Mouse (Mus musculus): Measurements from ENCODE around the gene Slc17a1. TPM values are rescaled to one million over a fixed set of nuclear protein-coding genes. Genes with fewer than 3 reads are reported as not detected.

Slc17a1 gene
- polyA plus RNA-seq (2015; fragmentation: Nextera tagmentation; extraction: Ambion mirVana) = 79.1 and 84.5 TPM in 2 replicates

DNA sequence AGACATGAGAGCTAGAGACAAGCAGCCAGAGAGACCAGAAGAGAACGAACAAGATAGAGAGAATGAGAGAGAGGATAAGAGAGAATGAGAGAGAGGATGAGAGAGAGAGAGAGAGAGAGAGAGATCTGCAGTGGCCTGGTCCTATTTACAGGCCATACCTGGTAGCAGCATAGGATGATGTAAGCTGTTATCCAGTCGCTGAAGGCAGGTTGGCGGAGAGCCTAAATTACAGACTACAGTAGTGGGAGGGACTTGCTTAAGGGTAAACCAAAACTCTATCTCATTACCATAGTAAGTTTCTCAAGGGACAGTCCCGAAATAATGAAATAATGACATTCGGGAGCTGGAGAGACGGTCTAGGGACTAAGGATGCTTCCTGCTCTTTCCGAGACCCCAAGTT lies at the start of gene Slc17a1:
Slc17a1 (plus strand) TSS at position 346 of the 400 bp plus-strand sequence.
- no peak within 1 kb of the TSS for H3K9ac ChIP-seq (ENCODE audit: low read depth, low read length)
- H3K36me3 ChIP-seq (ENCODE audit: insufficient read depth, low read length) = no peaks in the 10 kb centered on the region
- no peak within 1 kb of the TSS for H3K4me2 ChIP-seq (ENCODE audit: low read length)
- H3K27me3 ChIP-seq (ENCODE audit: insufficient read depth, low read length) = no peaks in the 10 kb centered on the region
- no peak for ATAC-seq (replicated peaks; ENCODE audit: low FRiP score, low read depth)
- H3K4me3 ChIP-seq (replicated peaks; ENCODE audit: low read depth, low read length) = no peak within 1 kb of the TSS
- H3K4me1 ChIP-seq (replicated peaks; ENCODE audit: insufficient read depth, low read length) = peaks cover 7% of the 10 kb centered on the region; the same call in 1 of the 2 replicates
- no peak for DNase-seq (ENCODE audit: low spot score)
- H3K27ac ChIP-seq = no peak within 1 kb of the TSS
- no peak for TF ChIP-seq CTCF (IDR thresholded peaks at IDR 0.05; ENCODE audit: low read depth)
- no peaks in the 10 kb centered on the region for H3K9me3 ChIP-seq (replicated peaks; ENCODE audit: low read length)
- 87% methylated on average over 7 of the region's 7 CpGs for WGBS

DNA sequence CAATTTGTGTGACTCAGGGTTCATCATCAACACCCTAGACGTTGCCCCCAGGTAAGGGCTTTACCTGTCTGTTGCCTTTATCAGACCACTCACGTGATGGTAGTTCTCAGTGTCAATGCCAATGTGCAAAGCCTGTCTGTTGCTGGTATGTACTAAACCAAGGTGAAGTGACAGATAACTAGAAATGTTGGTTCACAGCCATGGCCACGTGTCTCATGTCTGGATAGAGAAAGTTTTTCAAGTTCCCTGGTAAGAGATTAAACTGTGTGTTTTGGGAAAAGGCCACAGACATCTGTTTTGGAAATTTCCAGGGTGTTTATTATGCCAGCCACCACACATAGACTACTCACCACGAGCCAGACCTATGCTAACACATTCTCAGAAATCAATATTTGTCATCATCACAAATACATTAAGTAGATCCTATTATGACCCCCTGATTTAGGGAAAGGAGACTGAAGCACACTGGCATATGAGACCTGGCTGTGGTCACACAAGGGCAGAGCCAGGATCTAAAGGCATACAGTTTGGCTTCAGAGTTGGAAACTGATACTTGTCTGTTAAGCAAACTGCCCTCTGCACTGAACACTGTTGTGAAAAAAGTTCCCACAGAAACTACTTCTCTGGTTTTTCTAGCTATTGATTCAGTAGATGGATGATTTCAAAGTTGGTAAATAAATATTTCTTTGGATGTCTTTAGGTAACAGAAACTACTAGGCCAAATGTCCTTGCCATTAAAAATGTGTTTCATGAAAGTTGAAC lies 47.2 kb upstream of the Slc17a1 start:
- 0 out of 2 replicates have a peak, but pooled peaks cover 2% of the 10 kb centered on the region for H3K4me1 ChIP-seq (replicated peaks; ENCODE audit: insufficient read depth, low read length)
- no peak overlapping the region for H3K9ac ChIP-seq (ENCODE audit: low read depth, low read length)
- ATAC-seq (replicated peaks; ENCODE audit: low FRiP score, low read depth) (no peak), DNase-seq (ENCODE audit: low spot score) (no peak)
- TF ChIP-seq CTCF (IDR thresholded peaks at IDR 0.05; ENCODE audit: low read depth) = no peak
- no peaks in the 10 kb centered on the region for H3K36me3 ChIP-seq (ENCODE audit: insufficient read depth, low read length)
- no peak overlapping the region for H3K4me2 ChIP-seq (ENCODE audit: low read length)
- H3K4me3 ChIP-seq (replicated peaks; ENCODE audit: low read depth, low read length) = no peak overlapping the region
- H3K27me3 ChIP-seq (ENCODE audit: insufficient read depth, low read length) = no peaks in the 10 kb centered on the region
- no peaks in the 10 kb centered on the region for H3K9me3 ChIP-seq (replicated peaks; ENCODE audit: low read length)
- WGBS = 75% methylated on average over 4 of the region's 4 CpGs
- no peak overlapping the region for H3K27ac ChIP-seq

DNA sequence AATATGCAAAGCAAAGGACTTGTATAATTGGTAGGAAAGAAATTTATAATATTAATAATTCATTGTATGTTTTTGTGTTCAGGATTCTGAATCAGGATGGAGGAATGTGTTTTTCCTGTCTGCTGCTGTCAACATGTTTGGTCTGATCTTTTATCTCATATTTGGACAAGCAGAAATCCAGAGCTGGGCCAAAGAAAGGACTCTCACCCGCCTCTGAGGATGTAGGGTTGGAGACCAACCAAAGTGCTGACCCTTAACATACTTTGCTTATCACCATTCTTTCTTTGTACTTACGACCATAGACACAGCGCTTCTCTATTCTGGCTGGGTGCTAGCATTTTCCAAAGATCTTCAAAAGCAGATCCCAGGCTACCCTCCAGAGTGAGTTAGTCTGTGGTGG lies 45.3 kb upstream of the Slc17a1 start:
- 66% methylated on average over 3 of the region's 3 CpGs for WGBS
- DNase-seq (ENCODE audit: low spot score) = no peak
- Histone ChIP-seq H3K4me1 (replicated peaks; ENCODE audit: insufficient read depth, low read length) (0 out of 2 replicates have a peak, but pooled peaks cover 2% of the 10 kb centered on the region), H3K4me2 (ENCODE audit: low read length) (no peak overlapping the region), H3K27ac (no peak overlapping the region), H3K9me3 (replicated peaks; ENCODE audit: low read length) (no peaks in the 10 kb centered on the region), H3K9ac (ENCODE audit: low read depth, low read length) (no peak overlapping the region), H3K36me3 (ENCODE audit: insufficient read depth, low read length) (no peaks in the 10 kb centered on the region), H3K27me3 (ENCODE audit: insufficient read depth, low read length) (no peaks in the 10 kb centered on the region), H3K4me3 (replicated peaks; ENCODE audit: low read depth, low read length) (no peak overlapping the region)
- TF ChIP-seq CTCF (IDR thresholded peaks at IDR 0.05; ENCODE audit: low read depth) = no peak
- ATAC-seq (replicated peaks; ENCODE audit: low FRiP score, low read depth) = no peak

DNA sequence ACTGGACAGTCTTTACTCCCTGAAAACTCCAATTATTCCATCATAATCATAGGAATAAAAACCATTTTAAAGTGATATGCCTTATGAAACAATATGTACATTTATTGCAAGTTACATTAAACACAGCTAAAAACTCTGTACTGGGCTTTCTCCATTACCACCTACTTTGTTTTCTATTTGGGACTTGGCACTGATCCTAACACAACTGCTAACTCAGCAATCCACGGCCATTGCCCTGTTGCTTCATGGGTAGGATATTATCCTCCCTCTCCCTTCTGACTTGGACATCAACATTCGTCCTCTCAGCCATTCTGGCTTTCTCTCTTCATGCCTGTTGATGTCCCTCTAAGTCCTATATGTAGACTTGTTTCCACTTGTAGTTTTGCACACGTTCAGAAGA lies 40.9 kb upstream of the Slc17a1 start:
- no peaks in the 10 kb centered on the region for H3K4me1 ChIP-seq (replicated peaks; ENCODE audit: insufficient read depth, low read length)
- no peaks in the 10 kb centered on the region for H3K27me3 ChIP-seq (ENCODE audit: insufficient read depth, low read length)
- ATAC-seq (replicated peaks; ENCODE audit: low FRiP score, low read depth) (no peak), DNase-seq (ENCODE audit: low spot score) (no peak)
- no peak overlapping the region for H3K4me3 ChIP-seq (replicated peaks; ENCODE audit: low read depth, low read length)
- 52% methylated on average over 3 of the region's 3 CpGs for WGBS
- no peak for TF ChIP-seq CTCF (IDR thresholded peaks at IDR 0.05; ENCODE audit: low read depth)
- no peaks in the 10 kb centered on the region for H3K9me3 ChIP-seq (replicated peaks; ENCODE audit: low read length)
- no peak overlapping the region for H3K4me2 ChIP-seq (ENCODE audit: low read length)
- H3K9ac ChIP-seq (ENCODE audit: low read depth, low read length) = no peak overlapping the region
- no peaks in the 10 kb centered on the region for H3K36me3 ChIP-seq (ENCODE audit: insufficient read depth, low read length)
- H3K27ac ChIP-seq = no peak overlapping the region

DNA sequence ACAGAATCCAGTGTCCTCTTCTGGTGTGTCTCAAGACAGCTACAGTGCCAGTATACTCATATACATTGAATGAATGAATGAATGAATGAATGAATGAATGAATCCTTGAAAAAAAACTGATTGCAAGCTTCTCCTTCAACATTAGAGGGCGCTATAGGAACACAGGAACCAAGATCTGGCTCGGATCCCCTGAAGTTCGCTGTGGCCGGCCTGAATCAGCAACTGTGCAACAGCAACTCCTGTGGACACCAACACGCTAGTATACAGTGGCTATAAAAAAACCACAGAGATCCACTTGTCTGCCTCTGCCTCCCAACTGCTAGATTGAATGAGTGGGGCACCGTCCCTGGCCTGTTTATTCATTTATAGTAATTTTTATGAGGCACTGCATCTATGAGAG lies 34.5 kb upstream of the Slc17a1 start:
- H3K27me3 ChIP-seq (ENCODE audit: insufficient read depth, low read length) = no peaks in the 10 kb centered on the region
- peak; percentile 88 for TF ChIP-seq CTCF (IDR thresholded peaks at IDR 0.05; ENCODE audit: low read depth)
- no peaks in the 10 kb centered on the region for H3K36me3 ChIP-seq (ENCODE audit: insufficient read depth, low read length)
- no peaks in the 10 kb centered on the region for H3K9me3 ChIP-seq (replicated peaks; ENCODE audit: low read length)
- DNase-seq (ENCODE audit: low spot score) (peak; percentile 84), ATAC-seq (replicated peaks; ENCODE audit: low FRiP score, low read depth) (0 out of 2 replicates have a peak, but pooled peaks have one; percentile 63)
- 5% methylated on average over 6 of the region's 6 CpGs for WGBS
- no peak overlapping the region for H3K9ac ChIP-seq (ENCODE audit: low read depth, low read length)
- H3K4me2 ChIP-seq (ENCODE audit: low read length) = peak overlapping the region; percentile 21; the same call in 1 of the 2 replicates
- H3K27ac ChIP-seq = no peak overlapping the region
- 0 out of 2 replicates have a peak, but pooled peaks cover 4% of the 10 kb centered on the region for H3K4me1 ChIP-seq (replicated peaks; ENCODE audit: insufficient read depth, low read length)
- no peak overlapping the region for H3K4me3 ChIP-seq (replicated peaks; ENCODE audit: low read depth, low read length)

DNA sequence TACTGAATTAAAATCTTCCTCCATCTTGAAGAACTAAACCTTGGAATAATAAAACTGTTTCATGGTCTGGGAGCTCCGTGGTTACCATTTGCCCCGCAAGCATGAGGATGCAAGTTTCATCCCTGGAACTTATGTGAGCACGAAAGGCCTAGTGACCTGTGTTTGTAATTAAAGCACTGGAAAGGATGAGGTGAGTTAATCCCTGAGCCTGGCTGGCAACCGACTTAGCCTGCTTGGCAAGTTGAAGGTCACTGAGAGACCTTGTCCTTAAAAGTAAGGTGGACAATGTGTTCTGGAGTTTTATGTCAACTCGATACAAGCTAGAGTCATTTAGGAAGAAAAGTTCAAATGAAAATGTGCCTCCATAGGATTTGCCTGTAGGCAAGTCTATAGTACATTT lies 32.7 kb upstream of the Slc17a1 start:
- DNase-seq (ENCODE audit: low spot score) (no peak), ATAC-seq (replicated peaks; ENCODE audit: low FRiP score, low read depth) (no peak)

More for the DNA sequence above, 32.7 kb upstream of the Slc17a1 start:
- WGBS = 76% methylated on average over 5 of the region's 5 CpGs
- Histone ChIP-seq H3K27ac (no peak overlapping the region), H3K4me3 (replicated peaks; ENCODE audit: low read depth, low read length) (no peak overlapping the region), H3K9me3 (replicated peaks; ENCODE audit: low read length) (no peaks in the 10 kb centered on the region), H3K4me2 (ENCODE audit: low read length) (no peak overlapping the region), H3K27me3 (ENCODE audit: insufficient read depth, low read length) (no peaks in the 10 kb centered on the region), H3K9ac (ENCODE audit: low read depth, low read length) (no peak overlapping the region), H3K36me3 (ENCODE audit: insufficient read depth, low read length) (no peaks in the 10 kb centered on the region), H3K4me1 (replicated peaks; ENCODE audit: insufficient read depth, low read length) (0 out of 2 replicates have a peak, but pooled peaks cover 4% of the 10 kb centered on the region)
- TF ChIP-seq CTCF (IDR thresholded peaks at IDR 0.05; ENCODE audit: low read depth) = no peak
